In the genomic region with DNA sequence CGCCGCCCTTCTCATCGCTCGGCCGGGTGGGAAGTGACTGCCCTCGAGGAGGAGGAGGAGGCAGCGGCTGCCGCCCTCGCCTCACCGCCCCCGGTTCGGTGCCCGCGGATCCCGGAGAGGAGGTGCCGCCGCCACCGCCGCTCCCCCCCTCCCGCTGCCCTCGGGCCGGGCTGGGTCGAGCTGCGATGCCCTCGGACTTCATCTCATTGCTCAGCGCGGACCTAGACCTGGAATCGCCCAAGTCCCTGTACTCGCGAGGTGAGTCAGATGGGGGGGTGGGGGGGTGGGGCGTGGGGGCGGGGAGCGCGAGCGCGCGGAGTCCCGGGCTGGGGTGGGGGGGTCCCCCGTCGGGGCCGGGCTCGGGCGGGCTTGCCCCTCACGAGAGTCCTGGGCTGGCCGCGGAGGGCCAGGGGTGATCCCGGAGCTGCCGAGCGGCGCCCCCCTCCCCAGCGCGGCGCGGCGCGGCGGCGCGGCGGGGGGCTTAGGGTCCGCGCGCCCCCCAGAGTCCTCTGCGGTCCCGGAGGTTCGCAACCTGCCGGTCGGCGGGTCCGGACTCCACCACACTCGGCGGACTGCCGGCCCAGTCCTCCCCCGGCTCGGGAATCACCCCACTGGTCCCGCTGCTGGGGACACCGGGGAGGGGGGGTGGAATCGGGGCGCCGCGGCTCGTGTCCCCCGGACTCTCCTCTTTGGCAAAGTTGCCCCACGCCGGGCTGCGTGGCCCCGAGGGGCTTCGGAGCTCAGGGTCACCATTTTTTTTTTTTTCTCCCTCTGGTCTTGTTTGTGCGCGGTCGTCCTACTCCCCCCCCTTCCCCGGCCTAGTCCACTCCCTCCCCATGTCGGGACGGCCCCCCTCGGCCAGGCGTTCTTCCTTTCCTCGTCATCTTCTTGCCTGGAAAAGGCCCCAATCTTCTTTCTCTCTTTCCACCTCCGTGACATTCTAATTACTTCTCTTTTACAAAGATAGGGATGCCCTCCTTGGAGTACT, we compare ENCODE assay signal across 8 mouse cellular contexts. TPM values are rescaled to one million over a fixed set of nuclear protein-coding genes. Genes with fewer than 3 reads are reported as not detected.
DNase-seq lines count a peak whose midpoint lies in the region; ATAC-seq and TF ChIP-seq lines count a peak whose summit lies in the region.

No protein-coding gene starts in this region.

- intact Hi-C loops in heart, postnatal 36 days (cut with DNase I), result loop anchor here (1.0 to 5.0 kb wide), 3 partner anchors 29 to 89 kb away; no protein-coding TSS in a partner anchor

- TF ChIP-seq CTCF in G1E (IDR thresholded peaks at IDR 0.05; ENCODE audit: low read depth, low read length), result no peak
- TF ChIP-seq CTCF in lung, embryonic 14.5 days (IDR thresholded peaks at IDR 0.05; ENCODE audit: low read depth), result no peak

- no peaks in the 10 kb centered on the region for H3K9me3 ChIP-seq in G1E (replicated peaks)
- H3K9me3 ChIP-seq in forebrain, embryonic 15.5 days, result no peaks in the 10 kb centered on the region
- no peaks in the 10 kb centered on the region for H3K9me3 ChIP-seq in lung, embryonic 14.5 days (ENCODE audit: low read depth, low read length)

- DNase-seq in G1E (ENCODE audit: low spot score), result peak; percentile 52
- peak; percentile 71 for DNase-seq in cerebellum, adult 11-12 months
- DNase-seq in heart, postnatal 36 days, result peak; percentile 61 to 80
- peak; percentile 10 to 15 for DNase-seq in layer of hippocampus, adult 8-10 months (ENCODE audit: low spot score in 2 of 2)
- DNase-seq in lung, embryonic 14.5 days, result peak; percentile 66
- peak; percentile 63 for DNase-seq in ovary, postnatal 36 days (ENCODE audit: low spot score)
- peak; percentile 54 for DNase-seq in urinary bladder, adult 2 months (ENCODE audit: low spot score)

- H3K27me3 ChIP-seq in G1E (ENCODE audit: insufficient read depth, low read length), result 0 out of 2 replicates have a peak, but pooled peaks cover 2% of the 10 kb centered on the region
- no peaks in the 10 kb centered on the region for H3K27me3 ChIP-seq in forebrain, embryonic 15.5 days
- no peaks in the 10 kb centered on the region for H3K27me3 ChIP-seq in lung, embryonic 14.5 days (ENCODE audit: insufficient read depth, low read length)

- H3K4me1 ChIP-seq in G1E (ENCODE audit: insufficient read depth, low read depth, low read length), result peaks cover 9% of the 10 kb centered on the region
- H3K4me1 ChIP-seq in forebrain, embryonic 15.5 days, result peaks cover 16% of the 10 kb centered on the region
- 0 out of 2 replicates have a peak, but pooled peaks cover 5% of the 10 kb centered on the region for H3K4me1 ChIP-seq in lung, embryonic 14.5 days (ENCODE audit: insufficient read depth)

- peak; percentile 23; the same call in 1 of the 2 replicates for ATAC-seq in G1E (ENCODE audit: extremely low read depth, insufficient number of reproducible peaks, low FRiP score, poor library complexity, severe bottlenecking)
- peak; percentile 65 for ATAC-seq in forebrain, embryonic 15.5 days (replicated peaks)
- peak; percentile 45 for ATAC-seq in lung, embryonic 14.5 days (ENCODE audit: insufficient read depth)

- H3K9ac ChIP-seq in forebrain, embryonic 15.5 days (replicated peaks), result peak overlapping the region; percentile 83
- H3K9ac ChIP-seq in lung, embryonic 14.5 days, result peak overlapping the region; percentile 92

- peak overlapping the region; percentile 92 for H3K4me3 ChIP-seq in G1E (ENCODE audit: low read depth, low read length)
- peak overlapping the region; percentile 82 for H3K4me3 ChIP-seq in forebrain, embryonic 15.5 days
- H3K4me3 ChIP-seq in lung, embryonic 14.5 days (ENCODE audit: low read depth, low read length), result peak overlapping the region; percentile 94

- peaks cover 4% of the 10 kb centered on the region for H3K36me3 ChIP-seq in G1E (replicated peaks)
- no peaks in the 10 kb centered on the region for H3K36me3 ChIP-seq in forebrain, embryonic 15.5 days
- peaks cover 5% of the 10 kb centered on the region; the same call in 1 of the 2 replicates for H3K36me3 ChIP-seq in lung, embryonic 14.5 days (ENCODE audit: insufficient read depth)

- WGBS in forebrain, embryonic 15.5 days, result 1% methylated on average over 60 of the region's 98 CpGs
- WGBS in lung, embryonic 14.5 days, result under 1% methylated on average over 67 of the region's 98 CpGs

- peak overlapping the region; percentile 95 for H3K27ac ChIP-seq in forebrain, embryonic 15.5 days (replicated peaks)
- H3K27ac ChIP-seq in lung, embryonic 14.5 days (ENCODE audit: low read depth), result peak overlapping the region; percentile 98

- peak overlapping the region; percentile 64 for H3K4me2 ChIP-seq in forebrain, embryonic 15.5 days (replicated peaks)
- peak overlapping the region; percentile 74 for H3K4me2 ChIP-seq in lung, embryonic 14.5 days

RNA-seq across cellular contexts. Expression of a gene that starts 0.7 kb away (rescaled TPM):
- total RNA-seq in G1E (2014; fragmentation: Nextera tagmentation) (53.6 and 55.3 TPM in 2 replicates), G1E (2017) (23.3 and 24.4 TPM in 2 replicates)
- polyA plus RNA-seq in G1E (2012), result 1.4 TPM in 2 replicates
- 9.4 and 10.2 TPM in 2 replicates for polyA plus RNA-seq in forebrain, embryonic 15.5 days (2015; fragmentation: Nextera tagmentation; extraction: Ambion mirVana)
- total RNA-seq in heart, postnatal 36 days (2021), result 10 to 100 TPM; 26.4 to 29.3 TPM
- total RNA-seq in layer of hippocampus, adult 8-10 months (2022), result 10 to 100 TPM; 54.4 to 78.0 (median 65.1) TPM
- 13.3 and 14.1 TPM in 2 replicates for polyA plus RNA-seq in lung, embryonic 14.5 days (2014; fragmentation: Nextera tagmentation; extraction: Ambion mirVana)
- 57.2 and 60.8 TPM in 2 replicates for polyA plus RNA-seq in urinary bladder, adult 2 months (2012; rRNA removed)

Comparison
In these comparisons a context has a peak if more than half of its experiments do, and no peak if none do; other contexts are left out.
1. Peak in every context shown above with its lines: DNase-seq, ATAC-seq, H3K4me3 ChIP-seq and H3K27ac ChIP-seq.
2. DNase-seq: peak in every context shown above with its lines; median percentile 71 in cerebellum, adult 11-12 months; 70 in heart, postnatal 36 days; 66 in lung, embryonic 14.5 days; 63 in ovary, postnatal 36 days; 54 in urinary bladder, adult 2 months; 52 in G1E; 12 in layer of hippocampus, adult 8-10 months.